In the genomic region with DNA sequence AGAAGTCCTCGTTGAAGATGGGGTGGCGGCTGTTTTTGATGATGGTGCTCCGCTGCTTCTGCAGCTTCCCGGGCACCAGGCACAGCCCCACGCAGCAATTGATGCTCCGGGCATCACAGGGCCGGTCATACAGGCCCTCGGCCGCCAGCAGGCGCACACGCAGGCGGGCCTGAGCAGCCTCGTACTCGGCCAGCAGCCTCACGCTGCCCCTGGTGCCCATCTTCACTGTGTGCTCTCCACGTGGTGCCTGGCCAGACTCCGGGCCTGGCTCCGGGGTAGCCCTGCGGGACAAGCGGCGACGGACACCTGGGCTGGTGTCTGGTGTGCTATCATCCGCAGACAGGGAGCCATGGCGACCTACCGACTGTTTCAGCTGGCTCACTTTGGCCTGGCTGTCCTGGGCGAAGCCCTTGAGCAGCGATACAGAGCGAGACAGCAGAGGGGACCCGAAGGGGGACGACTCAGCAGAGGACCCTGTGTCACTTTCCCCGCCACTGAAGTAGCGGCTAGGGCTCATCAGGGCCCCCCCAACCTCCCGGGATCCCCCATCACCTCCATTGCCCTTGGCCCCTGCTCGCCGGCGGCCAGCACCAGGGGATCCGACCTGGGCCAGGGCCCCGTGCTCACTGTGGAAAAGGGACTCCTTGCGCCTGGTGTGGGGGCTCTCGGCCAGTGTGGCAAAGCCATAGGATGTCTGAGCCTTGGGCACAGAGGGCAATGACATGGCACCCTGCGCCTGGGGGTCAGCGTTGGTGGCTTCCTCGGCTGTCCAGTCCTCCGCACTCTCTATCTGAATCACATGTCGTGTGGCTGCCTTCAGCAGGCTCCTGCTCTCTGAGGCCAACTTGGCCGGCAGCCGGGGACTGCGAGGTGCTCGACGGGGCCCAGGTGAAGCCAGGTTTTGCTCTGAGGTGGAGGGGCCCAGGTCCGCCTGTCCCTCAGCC, we compare ENCODE assay signal across 8 mouse cellular contexts. TPM values are rescaled to one million over a fixed set of nuclear protein-coding genes. Genes with fewer than 3 reads are reported as not detected.
DNase-seq lines count a peak whose midpoint lies in the region; ATAC-seq lines count a peak whose summit lies in the region.

No protein-coding gene starts in this region.

- peak overlapping the region; percentile 12; the same call in 1 of the 2 replicates for H3K4me3 ChIP-seq in intestine, embryonic 16.5 days (ENCODE audit: low read length)
- H3K4me3 ChIP-seq in neural tube, embryonic 15.5 days (replicated peaks): peak overlapping the region; percentile 55

- peaks cover 23% of the 10 kb centered on the region for H3K27me3 ChIP-seq in intestine, embryonic 16.5 days (replicated peaks; ENCODE audit: control insufficient read depth, insufficient read depth, low read length)
- peaks cover 19% of the 10 kb centered on the region for H3K27me3 ChIP-seq in neural tube, embryonic 15.5 days (replicated peaks)

- no peak overlapping the region for H3K27ac ChIP-seq in intestine, embryonic 16.5 days (ENCODE audit: low read length)
- H3K27ac ChIP-seq in neural tube, embryonic 15.5 days (replicated peaks): no peak overlapping the region

- H3K4me1 ChIP-seq in intestine, embryonic 16.5 days (ENCODE audit: control insufficient read depth, insufficient read depth, low read length): peaks cover 12% of the 10 kb centered on the region
- peaks cover 35% of the 10 kb centered on the region for H3K4me1 ChIP-seq in neural tube, embryonic 15.5 days

- no peak overlapping the region; the same call in 1 of the 2 replicates for H3K9ac ChIP-seq in intestine, embryonic 16.5 days (ENCODE audit: low read depth, low read length)
- peak overlapping the region; percentile 23; the same call in 1 of the 2 replicates for H3K9ac ChIP-seq in neural tube, embryonic 15.5 days (replicated peaks)

- H3K36me3 ChIP-seq in intestine, embryonic 16.5 days (ENCODE audit: control insufficient read depth, insufficient read depth, low read length): no peaks in the 10 kb centered on the region
- H3K36me3 ChIP-seq in neural tube, embryonic 15.5 days: no peaks in the 10 kb centered on the region

- DNase-seq in cerebellum, adult 11-12 months: peak; percentile 40
- DNase-seq in lung, postnatal 10 days: peak; percentile 21
- DNase-seq in lung, adult 18-20 months: no peak
- DNase-seq in urinary bladder, postnatal 25 days (ENCODE audit: low spot score): no peak
- no peak for DNase-seq in spleen, postnatal 36 days (ENCODE audit: low spot score in 2 of 2)

- peak overlapping the region; percentile 27; the same call in 1 of the 2 replicates for H3K4me2 ChIP-seq in intestine, embryonic 16.5 days (ENCODE audit: low read depth, low read length)
- peak overlapping the region; percentile 90 for H3K4me2 ChIP-seq in neural tube, embryonic 15.5 days

- ATAC-seq in cerebellum, adult (ENCODE audit: insufficient number of reproducible peaks, low FRiP score, low TSS enrichment): no peak
- ATAC-seq in intestine, embryonic 16.5 days: no peak
- ATAC-seq in neural tube, embryonic 15.5 days (ENCODE audit: low FRiP score): no peak

- WGBS in intestine, embryonic 16.5 days: 23% methylated on average over 51 of the region's 51 CpGs
- 9% methylated on average over 51 of the region's 51 CpGs for WGBS in neural tube, embryonic 15.5 days

- H3K9me3 ChIP-seq in intestine, embryonic 16.5 days (ENCODE audit: control insufficient read depth, low read length): no peaks in the 10 kb centered on the region
- no peaks in the 10 kb centered on the region for H3K9me3 ChIP-seq in neural tube, embryonic 15.5 days (replicated peaks)

RNA-seq across cellular contexts. Expression of gene C2cd4c, which starts 1.4 kb away (rescaled TPM):
- polyA plus RNA-seq in intestine, embryonic 16.5 days (2015; fragmentation: Nextera tagmentation; extraction: Ambion mirVana): 0.02 and 0.07 TPM in 2 replicates
- 0.40 and 0.55 TPM in 2 replicates for polyA plus RNA-seq in neural tube, embryonic 15.5 days (2015; fragmentation: Nextera tagmentation; extraction: Ambion mirVana)

RNA-seq across cellular contexts. Expression of gene Shc2, which starts 25.3 kb away (rescaled TPM):
- 1.1 and 2.5 TPM in 2 replicates for polyA plus RNA-seq in intestine, embryonic 16.5 days (2015; fragmentation: Nextera tagmentation; extraction: Ambion mirVana)
- 24.7 and 28.9 TPM in 2 replicates for polyA plus RNA-seq in neural tube, embryonic 15.5 days (2015; fragmentation: Nextera tagmentation; extraction: Ambion mirVana)

RNA-seq across cellular contexts. Expression of gene Theg, which starts 25.3 kb away (rescaled TPM):
- polyA plus RNA-seq in intestine, embryonic 16.5 days (2015; fragmentation: Nextera tagmentation; extraction: Ambion mirVana): not detected in 2 replicates
- 0.37 TPM in 1 of 2 replicates, not detected in the other for polyA plus RNA-seq in neural tube, embryonic 15.5 days (2015; fragmentation: Nextera tagmentation; extraction: Ambion mirVana)

RNA-seq across cellular contexts. Expression of gene Odf3l2, which starts 33.1 kb away (rescaled TPM):
- not detected in 2 replicates for polyA plus RNA-seq in intestine, embryonic 16.5 days (2015; fragmentation: Nextera tagmentation; extraction: Ambion mirVana)
- 0.14 and 0.17 TPM in 2 replicates for polyA plus RNA-seq in neural tube, embryonic 15.5 days (2015; fragmentation: Nextera tagmentation; extraction: Ambion mirVana)

RNA-seq across cellular contexts. Expression of gene Madcam1, which starts 51.9 kb away (rescaled TPM):
- 27.4 and 31.8 TPM in 2 replicates for polyA plus RNA-seq in intestine, embryonic 16.5 days (2015; fragmentation: Nextera tagmentation; extraction: Ambion mirVana)
- 1.0 and 4.1 TPM in 2 replicates for polyA plus RNA-seq in neural tube, embryonic 15.5 days (2015; fragmentation: Nextera tagmentation; extraction: Ambion mirVana)

Comparison
In these comparisons a context has a peak if more than half of its experiments do, and no peak if none do; other contexts are left out.
1. DNase-seq: peak in cerebellum, adult 11-12 months (single experiment) and lung, postnatal 10 days (single experiment); none in lung, adult 18-20 months (0 of 2), urinary bladder, postnatal 25 days (single experiment) and spleen, postnatal 36 days (0 of 2).